Mouse (Mus musculus): ENCODE measurements at regions not wholly inside any gene's neighbourhood (a gene's known extent, or its start where the extent isn't known, plus 50 kb on each side); places are given as distances from the start of the nearest gene placed in this dataset.

DNA sequence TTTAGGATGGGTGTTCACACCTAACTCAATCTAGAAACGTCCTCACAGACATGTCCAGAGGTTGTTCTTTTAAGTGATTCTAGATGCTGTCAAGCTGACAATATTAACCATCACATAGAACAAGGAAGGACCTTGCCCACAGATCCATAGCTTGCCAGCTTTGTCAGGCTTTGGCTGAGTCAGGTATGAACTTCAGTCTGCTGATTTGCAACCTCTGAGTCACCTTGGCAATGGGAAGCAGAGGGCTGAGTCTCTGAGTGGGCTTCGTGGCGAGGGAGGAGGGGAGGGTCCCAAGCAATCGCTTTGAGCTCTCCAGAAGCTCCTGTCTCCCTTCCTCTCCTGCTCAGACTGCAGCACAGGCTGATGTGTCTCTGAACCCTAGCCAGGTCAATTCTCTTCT, 74.9 kb upstream of the Ctbp2 start:
- TF ChIP-seq CTCF (IDR thresholded peaks at IDR 0.05; ENCODE audit: low read depth, low read length), result no peak
- TF ChIP-seq POLR2A (IDR thresholded peaks at IDR 0.05; ENCODE audit: insufficient read depth, low read length), result no peak
- TF ChIP-seq EP300 (IDR thresholded peaks at IDR 0.05; ENCODE audit: insufficient read depth, low read depth, low read length), result no peak
